Mouse (Mus musculus) kidney, embryonic 14.5 days (tissue): Measurements from ENCODE around the gene Tmem263. TPM values are rescaled to one million over a fixed set of nuclear protein-coding genes. Genes with fewer than 3 reads are reported as not detected.

ENCODE experiments used
- ATAC-seq: fragments of 200-750 bp; cut with Nextera tagmentation; 2 replicates; pipeline ENCODE4 v1.8.0; 2017; ENCODE audit warnings: moderate number of reproducible peaks, mild to moderate bottlenecking, moderate TSS enrichment, moderate library complexity; ENCODE audit not compliant: low FRiP score, low TSS enrichment
- H3K27ac ChIP-seq: fragments of 300-500 bp; sonication (generic); 2 replicates; pipeline ENCODE4 v1.5.1; 2014; ENCODE audit warnings: low read depth, mild to moderate bottlenecking, low read length, moderate library complexity, mixed read lengths
- H3K27me3 ChIP-seq: fragments of 300-500 bp; sonication (generic); 2 replicates; pipeline ENCODE4 v1.6.1; 2014; ENCODE audit warnings: mild to moderate bottlenecking, low read length; ENCODE audit not compliant: control insufficient read depth, insufficient read depth
- H3K36me3 ChIP-seq: fragments of 300-500 bp; sonication (generic); 2 replicates; pipeline ENCODE4 v1.6.1; 2014; ENCODE audit warnings: low read length, mixed read lengths; ENCODE audit not compliant: control insufficient read depth, insufficient read depth
- H3K4me1 ChIP-seq: fragments of 300-500 bp; sonication (generic); 2 replicates; pipeline ENCODE4 v1.6.1; 2014; ENCODE audit warnings: low read length, mixed read lengths; ENCODE audit not compliant: control insufficient read depth, insufficient read depth
- H3K4me2 ChIP-seq: fragments of 300-500 bp; sonication (generic); replicated peaks from 2 replicates; pipeline ENCODE4 v1.6.1; 2014; ENCODE audit warnings: low read depth, mild to moderate bottlenecking, low read length
- H3K4me3 ChIP-seq: fragments of 300-500 bp; sonication (generic); 2 replicates; pipeline ENCODE4 v1.5.1; 2014; ENCODE audit warnings: mild to moderate bottlenecking, low read length
- H3K9ac ChIP-seq: fragments of 300-500 bp; sonication (generic); 2 replicates; pipeline ENCODE4 v1.6.1; 2014; ENCODE audit warnings: low read depth, mild to moderate bottlenecking, low read length, moderate library complexity
- H3K9me3 ChIP-seq: fragments of 300-500 bp; sonication (generic); 2 replicates; pipeline ENCODE4 v1.6.1; 2016; ENCODE audit warnings: low read length; ENCODE audit not compliant: control insufficient read depth
- WGBS: fragments of 180-500 bp; shearing (Covaris S2); extraction: QIAGEN DNeasy Blood & Tissue Kit; methylation state at CpG from one replicate; pipeline ENCODE4 v1.1.7; 2014; 5-methylcytosine and 5-hydroxymethylcytosine counted together
- polyA plus RNA-seq: library from polyadenylated mRNA; unstranded; fragments of >200 nt; fragmentation: Nextera tagmentation; extraction: Ambion mirVana; gene quantifications from 2 replicates; pipeline ENCODE4 v1.2.1, GENCODE M21; 2014

The Tmem263 gene
- polyA plus RNA-seq, 1 experiment from 2014 or later = 75.9 TPM

- H3K4me2 ChIP-seq = peak overlapping the region; percentile 59
- peak overlapping the region; percentile 68 for H3K4me3 ChIP-seq
- peak; percentile 21; the same call in 1 of the 2 replicates for ATAC-seq
- H3K27ac ChIP-seq = no peak overlapping the region
- peaks cover 4% of the 10 kb centered on the region for H3K36me3 ChIP-seq
- no peaks in the 10 kb centered on the region for H3K9me3 ChIP-seq
- 19% methylated on average over 7 of the region's 7 CpGs for WGBS
- 0 out of 2 replicates have a peak overlapping the region, but pooled peaks have one; percentile 13 for H3K9ac ChIP-seq
- peaks cover 13% of the 10 kb centered on the region; the same call in 1 of the 2 replicates for H3K4me1 ChIP-seq
- H3K27me3 ChIP-seq = no peaks in the 10 kb centered on the region
Observed at GRCm38 (mm10) chr10:85128453-85128852, 26.0 kb downstream of the Tmem263 start.

GRCm38 (mm10) chr10:85136573-85136972, 34.1 kb downstream of the Tmem263 start:
- WGBS = 85% methylated on average over 6 of the region's 6 CpGs
- ATAC-seq = no peak

GRCm38 (mm10) chr10:85141465-85141864, 39.0 kb downstream of the Tmem263 start:
- H3K9me3 ChIP-seq = no peaks in the 10 kb centered on the region
- H3K4me3 ChIP-seq = no peak overlapping the region
- ATAC-seq = 0 out of 2 replicates have a peak, but pooled peaks have one; percentile 52
- H3K4me2 ChIP-seq = no peak overlapping the region
- H3K4me1 ChIP-seq = no peaks in the 10 kb centered on the region
- H3K9ac ChIP-seq = no peak overlapping the region
- no peak overlapping the region for H3K27ac ChIP-seq
- H3K27me3 ChIP-seq = no peaks in the 10 kb centered on the region
- 48% methylated on average over 9 of the region's 9 CpGs for WGBS
- peaks cover 29% of the 10 kb centered on the region for H3K36me3 ChIP-seq

More at GRCm38 (mm10) chr10:85136573-85136972, 34.1 kb downstream of the Tmem263 start:
- Histone ChIP-seq H3K27me3 (no peaks in the 10 kb centered on the region), H3K36me3 (peaks cover 4% of the 10 kb centered on the region), H3K9me3 (no peaks in the 10 kb centered on the region), H3K27ac (no peak overlapping the region), H3K4me2 (no peak overlapping the region), H3K9ac (no peak overlapping the region), H3K4me1 (no peaks in the 10 kb centered on the region), H3K4me3 (no peak overlapping the region)

GRCm38 (mm10) chr10:85146282-85146681, 43.9 kb downstream of the Tmem263 start:
- Histone ChIP-seq H3K4me1 (no peaks in the 10 kb centered on the region), H3K36me3 (peaks cover 40% of the 10 kb centered on the region), H3K9me3 (no peaks in the 10 kb centered on the region), H3K27me3 (no peaks in the 10 kb centered on the region), H3K27ac (no peak overlapping the region), H3K4me3 (no peak overlapping the region), H3K4me2 (no peak overlapping the region), H3K9ac (no peak overlapping the region)
- no peak for ATAC-seq
- WGBS = 87% methylated on average over 14 of the region's 14 CpGs

DNA sequence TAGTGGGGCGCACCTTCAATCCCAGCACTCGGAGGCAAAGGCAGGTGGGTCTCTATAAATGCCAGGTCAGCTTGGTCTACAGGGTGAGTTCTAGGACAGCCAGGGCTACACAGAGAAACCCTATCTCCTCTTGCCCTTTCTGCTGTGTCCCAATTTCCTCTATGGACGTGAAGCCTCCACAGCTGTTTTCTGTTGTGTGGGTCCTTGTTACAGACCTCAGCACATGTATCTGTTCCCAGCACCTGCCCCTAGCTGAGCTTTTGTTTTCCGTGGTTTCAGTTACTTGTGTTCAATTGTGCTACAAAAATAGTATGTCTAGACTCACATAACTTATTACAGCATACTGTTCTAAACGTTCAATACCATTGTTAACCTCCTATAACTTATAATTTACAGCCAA, 46.8 kb downstream of the Tmem263 start:
- Histone ChIP-seq H3K36me3 (peaks cover 19% of the 10 kb centered on the region), H3K27ac (no peak overlapping the region), H3K4me2 (no peak overlapping the region), H3K27me3 (no peaks in the 10 kb centered on the region), H3K9me3 (no peaks in the 10 kb centered on the region), H3K4me3 (no peak overlapping the region), H3K9ac (no peak overlapping the region), H3K4me1 (no peaks in the 10 kb centered on the region)
- 84% methylated on average over 5 of the region's 5 CpGs for WGBS
- no peak for ATAC-seq

GRCm38 (mm10) chr10:85154195-85154594, 51.8 kb downstream of the Tmem263 start:
- ATAC-seq = no peak
- Histone ChIP-seq H3K4me1 (no peaks in the 10 kb centered on the region), H3K9me3 (no peaks in the 10 kb centered on the region), H3K27ac (no peak overlapping the region), H3K4me2 (no peak overlapping the region), H3K36me3 (peaks cover 6% of the 10 kb centered on the region; the same call in 1 of the 2 replicates), H3K4me3 (no peak overlapping the region), H3K9ac (no peak overlapping the region), H3K27me3 (no peaks in the 10 kb centered on the region)
- 11% methylated on average over 2 of the region's 2 CpGs for WGBS

DNA sequence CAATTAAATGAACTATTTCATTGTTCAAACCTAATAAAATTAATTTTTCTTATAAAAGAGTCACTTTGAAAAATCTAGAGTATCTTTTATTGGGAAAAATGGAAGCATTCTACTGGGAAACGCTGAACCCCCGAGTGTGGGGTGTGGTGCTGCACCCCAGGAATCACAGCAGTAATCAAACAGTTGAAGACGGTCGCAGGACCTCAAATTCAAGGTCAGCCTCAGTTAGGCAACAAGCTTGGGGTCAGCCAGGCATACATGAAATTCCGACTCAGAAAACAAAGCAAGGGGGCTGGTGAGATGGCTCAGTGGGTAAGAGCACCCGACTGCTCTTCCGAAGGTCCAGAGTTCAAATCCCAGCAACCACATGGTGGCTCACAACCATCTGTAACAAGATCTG, 55.0 kb downstream of the Tmem263 start:
- Histone ChIP-seq H3K4me1 (no peaks in the 10 kb centered on the region), H3K27ac (no peak overlapping the region), H3K36me3 (peaks cover 2% of the 10 kb centered on the region; the same call in 1 of the 2 replicates), H3K9me3 (no peaks in the 10 kb centered on the region), H3K4me3 (no peak overlapping the region), H3K9ac (no peak overlapping the region), H3K4me2 (no peak overlapping the region), H3K27me3 (no peaks in the 10 kb centered on the region)
- ATAC-seq = no peak
- 90% methylated on average over 7 of the region's 7 CpGs for WGBS

DNA sequence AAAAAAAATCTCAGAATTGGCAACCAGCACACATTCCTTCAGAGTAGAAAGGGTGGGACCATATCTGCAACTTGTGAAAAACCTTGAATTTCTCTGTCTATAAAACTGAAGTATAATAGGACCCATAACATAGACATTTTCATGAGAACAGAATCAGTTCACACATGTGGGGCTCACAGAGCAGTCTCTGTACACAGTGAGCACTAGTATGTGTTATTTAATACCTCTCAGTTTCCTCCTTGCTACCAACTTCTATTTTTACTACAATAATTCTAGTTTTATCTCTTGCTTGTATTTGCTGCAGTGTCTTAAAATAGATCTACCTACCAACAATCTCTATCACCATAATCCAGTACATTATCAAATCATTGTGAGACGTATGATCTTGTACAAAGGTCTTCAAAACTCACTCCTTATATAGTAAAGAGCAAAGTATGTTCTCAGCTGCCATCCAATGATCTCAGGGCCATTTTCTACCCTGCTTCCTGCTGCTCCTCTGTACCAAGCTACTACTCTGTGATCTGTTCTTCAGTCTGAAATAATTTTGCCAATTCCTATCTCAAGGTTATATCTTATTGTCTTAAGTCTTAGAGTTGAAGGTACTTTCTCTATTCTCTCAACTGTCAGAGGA, 57.7 kb downstream of the Tmem263 start:
- H3K27me3 ChIP-seq = no peaks in the 10 kb centered on the region
- no peak overlapping the region for H3K4me2 ChIP-seq
- no peak overlapping the region for H3K9ac ChIP-seq
- no peak for ATAC-seq
- peaks cover 2% of the 10 kb centered on the region; the same call in 1 of the 2 replicates for H3K36me3 ChIP-seq
- no peaks in the 10 kb centered on the region for H3K9me3 ChIP-seq
- no peak overlapping the region for H3K27ac ChIP-seq
- no peaks in the 10 kb centered on the region for H3K4me1 ChIP-seq
- no peak overlapping the region for H3K4me3 ChIP-seq
- 68% methylated on average over 1 of the region's 1 CpGs for WGBS

- no peak for ATAC-seq
- no peak overlapping the region for H3K4me2 ChIP-seq
- no peaks in the 10 kb centered on the region for H3K27me3 ChIP-seq
- H3K4me1 ChIP-seq = no peaks in the 10 kb centered on the region
- 87% methylated on average over 5 of the region's 5 CpGs for whole genome bisulfite sequencing
- no peak overlapping the region for H3K9ac ChIP-seq
- H3K9me3 ChIP-seq = no peaks in the 10 kb centered on the region
- H3K36me3 ChIP-seq = no peaks in the 10 kb centered on the region
- no peak overlapping the region for H3K27ac ChIP-seq
- no peak overlapping the region for H3K4me3 ChIP-seq
Observed at GRCm38 (mm10) chr10:85161745-85162351, 59.4 kb downstream of the Tmem263 start.
